Mouse (Mus musculus): ENCODE data around the gene Ncoa1. TPM values are rescaled to one million over a fixed set of nuclear protein-coding genes. Genes with fewer than 3 reads are reported as not detected.

Gene Ncoa1
- polyA plus RNA-seq, 1 experiment from 2014 or later, result 0.76 TPM

DNA sequence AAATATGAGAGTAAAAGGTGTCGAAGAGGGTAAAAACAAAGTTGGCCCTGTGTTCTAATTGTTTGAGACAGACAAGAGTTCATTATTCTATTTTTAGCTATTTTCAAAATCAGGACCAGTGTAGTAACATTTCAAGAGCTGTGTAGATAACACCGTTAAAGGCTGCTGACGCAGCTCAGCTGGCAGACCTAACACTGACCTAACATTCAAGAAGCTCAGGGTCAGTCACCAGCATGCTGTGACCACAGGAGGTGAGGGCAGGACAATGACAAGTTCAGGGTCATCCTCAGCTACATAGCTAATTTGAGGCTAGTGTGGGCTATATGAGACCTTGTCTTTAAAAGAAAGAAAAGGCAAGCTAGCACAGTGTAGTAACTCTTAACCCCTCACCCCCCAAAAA lies 84.9 kb downstream of the Ncoa1 start:
- ATAC-seq (ENCODE audit: low read depth), result no peak
- Histone ChIP-seq H3K27me3 (ENCODE audit: control insufficient read depth, insufficient read depth, low read depth, low read length) (no peaks in the 10 kb centered on the region), H3K4me1 (ENCODE audit: control insufficient read depth, low read depth, low read length) (no peaks in the 10 kb centered on the region), H3K9me3 (replicated peaks; ENCODE audit: control insufficient read depth, low read length) (no peaks in the 10 kb centered on the region), H3K4me2 (ENCODE audit: low read depth, low read length) (no peak overlapping the region), H3K9ac (ENCODE audit: low read depth, low read length) (no peak overlapping the region), H3K36me3 (ENCODE audit: control insufficient read depth, insufficient read depth) (no peaks in the 10 kb centered on the region), H3K4me3 (ENCODE audit: low read depth, low read length) (no peak overlapping the region), H3K27ac (ENCODE audit: low read length) (no peak overlapping the region)
- 57% methylated on average over 3 of the region's 3 CpGs for WGBS (ENCODE audit: insufficient replicate concordance)

DNA sequence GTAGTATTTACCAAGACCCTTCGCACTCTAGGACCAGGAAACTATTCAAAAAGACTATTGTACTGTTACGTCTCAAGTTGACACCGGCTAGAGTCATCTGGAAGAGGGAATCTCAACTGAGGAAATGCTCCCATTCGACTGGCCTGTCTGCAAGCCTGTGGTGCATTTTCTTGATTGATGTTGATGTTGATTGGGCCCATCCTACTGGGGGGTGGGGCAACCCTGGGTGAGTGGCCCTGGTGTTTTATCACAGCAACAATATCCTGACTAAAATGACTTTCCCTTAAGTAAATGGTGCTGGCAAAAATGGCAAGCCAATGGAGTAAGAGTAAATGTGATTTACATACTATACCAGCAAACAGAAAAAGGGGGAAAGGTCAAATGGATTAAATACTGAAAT lies 85.7 kb downstream of the Ncoa1 start:
- Histone ChIP-seq H3K9me3 (replicated peaks; ENCODE audit: control insufficient read depth, low read length) (no peaks in the 10 kb centered on the region), H3K4me2 (ENCODE audit: low read depth, low read length) (no peak overlapping the region), H3K27ac (ENCODE audit: low read length) (no peak overlapping the region), H3K4me3 (ENCODE audit: low read depth, low read length) (no peak overlapping the region), H3K4me1 (ENCODE audit: control insufficient read depth, low read depth, low read length) (no peaks in the 10 kb centered on the region), H3K27me3 (ENCODE audit: control insufficient read depth, insufficient read depth, low read depth, low read length) (no peaks in the 10 kb centered on the region), H3K36me3 (ENCODE audit: control insufficient read depth, insufficient read depth) (no peaks in the 10 kb centered on the region), H3K9ac (ENCODE audit: low read depth, low read length) (no peak overlapping the region)
- WGBS (ENCODE audit: insufficient replicate concordance), result 43% methylated on average over 4 of the region's 4 CpGs
- ATAC-seq (ENCODE audit: low read depth), result no peak

GRCm38 (mm10) chr12:4390721-4391120 lies 86.3 kb downstream of the Ncoa1 start:
- Histone ChIP-seq H3K9ac (ENCODE audit: low read depth, low read length) (no peak overlapping the region), H3K4me1 (ENCODE audit: control insufficient read depth, low read depth, low read length) (no peaks in the 10 kb centered on the region; the same call in 1 of the 2 replicates), H3K36me3 (ENCODE audit: control insufficient read depth, insufficient read depth) (no peaks in the 10 kb centered on the region), H3K4me3 (ENCODE audit: low read depth, low read length) (no peak overlapping the region), H3K27me3 (ENCODE audit: control insufficient read depth, insufficient read depth, low read depth, low read length) (no peaks in the 10 kb centered on the region), H3K9me3 (replicated peaks; ENCODE audit: control insufficient read depth, low read length) (no peaks in the 10 kb centered on the region), H3K4me2 (ENCODE audit: low read depth, low read length) (no peak overlapping the region), H3K27ac (ENCODE audit: low read length) (no peak overlapping the region)
- no peak for ATAC-seq (ENCODE audit: low read depth)
- 57% methylated on average over 5 of the region's 5 CpGs for WGBS (ENCODE audit: insufficient replicate concordance)

DNA sequence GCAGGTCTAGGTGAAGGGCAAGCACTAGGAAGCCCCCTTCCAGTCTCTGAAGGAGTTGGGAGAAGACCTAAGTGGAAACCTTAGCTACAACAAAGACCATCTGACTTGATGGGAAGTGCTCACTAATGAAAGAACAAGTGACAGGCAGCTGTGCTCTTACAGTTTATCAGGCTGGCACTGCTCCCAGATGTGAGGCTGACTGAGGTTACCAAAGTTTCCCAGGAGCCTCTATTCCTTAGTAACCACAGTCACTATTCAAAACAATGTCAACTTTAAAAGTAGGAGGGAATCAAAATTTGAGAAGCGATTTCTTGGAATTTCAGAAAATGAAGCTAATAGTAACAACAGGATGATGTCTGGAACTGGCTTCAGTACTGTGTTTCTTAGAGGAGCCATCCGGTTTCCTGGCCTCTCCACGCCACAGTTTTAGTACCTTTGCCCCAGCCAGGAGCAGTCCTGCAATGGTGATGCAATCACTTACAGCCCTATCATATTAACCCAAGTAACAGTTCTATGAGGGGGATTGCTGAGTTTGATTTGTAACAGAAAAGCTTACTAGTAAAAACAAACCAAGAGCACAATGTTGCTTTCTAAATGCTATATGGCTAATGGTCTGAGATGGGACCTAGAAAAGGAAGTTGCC lies 90.8 kb downstream of the Ncoa1 start:
- Histone ChIP-seq H3K27me3 (ENCODE audit: control insufficient read depth, insufficient read depth, low read depth, low read length) (no peaks in the 10 kb centered on the region), H3K4me3 (ENCODE audit: low read depth, low read length) (no peak overlapping the region), H3K9me3 (replicated peaks; ENCODE audit: control insufficient read depth, low read length) (no peaks in the 10 kb centered on the region), H3K4me1 (ENCODE audit: control insufficient read depth, low read depth, low read length) (no peaks in the 10 kb centered on the region; the same call in 1 of the 2 replicates), H3K27ac (ENCODE audit: low read length) (no peak overlapping the region), H3K4me2 (ENCODE audit: low read depth, low read length) (no peak overlapping the region), H3K9ac (ENCODE audit: low read depth, low read length) (no peak overlapping the region), H3K36me3 (ENCODE audit: control insufficient read depth, insufficient read depth) (no peaks in the 10 kb centered on the region)
- WGBS (ENCODE audit: insufficient replicate concordance), result 63% methylated on average over 3 of the region's 3 CpGs
- ATAC-seq (ENCODE audit: low read depth), result peak; percentile 51; the same call in 1 of the 2 replicates

DNA sequence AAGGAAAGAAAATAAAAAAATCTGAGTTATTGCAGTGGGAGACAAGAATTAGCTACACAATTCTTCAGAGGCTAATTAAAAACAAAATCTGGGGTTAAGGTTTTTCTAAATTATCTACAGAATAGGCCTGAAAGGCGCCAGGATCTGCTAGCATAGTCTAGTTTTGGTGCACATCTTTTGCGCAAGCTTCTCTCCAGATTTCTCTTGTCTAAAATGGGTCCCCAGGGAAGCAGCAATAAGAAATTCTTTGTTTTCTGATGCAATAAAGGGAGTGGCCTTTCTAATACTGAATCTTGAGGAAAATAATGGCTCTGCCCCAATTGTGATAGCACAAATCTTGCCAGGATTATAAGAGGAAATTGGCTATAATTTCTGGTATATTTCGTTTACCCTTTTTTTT lies 93.9 kb downstream of the Ncoa1 start:
- Histone ChIP-seq H3K4me1 (ENCODE audit: control insufficient read depth, low read depth, low read length) (no peaks in the 10 kb centered on the region; the same call in 1 of the 2 replicates), H3K4me2 (ENCODE audit: low read depth, low read length) (no peak overlapping the region), H3K27me3 (ENCODE audit: control insufficient read depth, insufficient read depth, low read depth, low read length) (no peaks in the 10 kb centered on the region), H3K9ac (ENCODE audit: low read depth, low read length) (no peak overlapping the region), H3K27ac (ENCODE audit: low read length) (no peak overlapping the region), H3K36me3 (ENCODE audit: control insufficient read depth, insufficient read depth) (no peaks in the 10 kb centered on the region), H3K9me3 (replicated peaks; ENCODE audit: control insufficient read depth, low read length) (no peaks in the 10 kb centered on the region), H3K4me3 (ENCODE audit: low read depth, low read length) (no peak overlapping the region)
- ATAC-seq (ENCODE audit: low read depth), result no peak
- 58% methylated on average over 3 of the region's 3 CpGs for WGBS (ENCODE audit: insufficient replicate concordance)

DNA sequence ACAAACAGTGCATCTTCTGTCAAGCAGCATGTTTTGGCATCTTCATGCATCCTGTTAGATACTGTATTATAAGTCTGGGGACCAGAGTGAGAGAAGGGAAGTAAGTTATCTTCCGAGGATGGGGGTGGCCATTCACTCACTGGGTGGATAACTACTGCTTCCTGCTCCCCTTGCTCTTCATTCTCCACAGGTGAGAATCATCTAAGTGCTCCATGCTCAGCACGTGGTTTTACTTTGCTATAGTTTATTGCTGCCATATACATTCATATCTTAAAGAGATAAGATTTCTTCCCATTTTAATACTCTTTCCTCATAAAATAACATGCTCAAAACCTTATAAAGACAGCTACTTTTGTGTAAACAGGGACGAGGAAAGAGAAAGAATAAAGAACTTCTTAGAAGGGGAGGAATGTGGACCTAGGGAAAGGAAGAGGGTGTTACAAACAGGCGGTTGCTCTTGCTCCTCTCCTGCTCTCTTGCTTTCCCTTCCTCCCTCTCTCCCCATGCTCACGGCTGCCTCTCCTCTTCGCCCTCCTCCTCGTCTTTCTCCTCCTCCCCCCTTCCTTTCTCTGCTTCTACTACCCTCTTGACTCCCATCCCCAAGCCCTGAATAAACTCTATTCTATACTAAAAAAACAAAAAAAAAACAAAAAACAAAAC lies 97.6 kb downstream of the Ncoa1 start:
- no peak overlapping the region for H3K4me2 ChIP-seq (ENCODE audit: low read depth, low read length)

DNA sequence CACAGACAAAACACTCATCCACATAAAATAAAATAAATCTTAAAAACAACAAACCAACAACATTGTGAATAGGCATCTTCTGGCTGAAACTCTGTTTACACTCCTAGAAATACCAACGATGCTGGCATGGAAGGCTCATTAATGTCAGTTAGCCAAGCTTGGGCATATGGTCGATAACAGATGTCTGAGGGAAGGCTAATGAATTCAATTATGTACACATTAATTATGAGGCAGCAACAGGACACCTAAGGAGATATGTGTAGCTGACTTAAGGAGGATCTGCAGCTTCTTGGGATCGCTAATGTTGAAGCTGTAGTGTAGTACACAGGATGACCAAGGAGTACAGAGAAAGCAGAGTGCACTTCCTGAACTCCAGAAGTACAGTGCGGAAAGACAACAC lies 100.5 kb downstream of the Ncoa1 start:
- no peak overlapping the region for H3K4me2 ChIP-seq (ENCODE audit: low read depth, low read length)
- no peaks in the 10 kb centered on the region for H3K36me3 ChIP-seq (ENCODE audit: control insufficient read depth, insufficient read depth)
- no peaks in the 10 kb centered on the region for H3K27me3 ChIP-seq (ENCODE audit: control insufficient read depth, insufficient read depth, low read depth, low read length)
- H3K9me3 ChIP-seq (replicated peaks; ENCODE audit: control insufficient read depth, low read length), result no peaks in the 10 kb centered on the region
- no peak for ATAC-seq (ENCODE audit: low read depth)
- H3K9ac ChIP-seq (ENCODE audit: low read depth, low read length), result no peak overlapping the region
- WGBS (ENCODE audit: insufficient replicate concordance), result 68% methylated on average over 4 of the region's 4 CpGs
- no peak overlapping the region for H3K4me3 ChIP-seq (ENCODE audit: low read depth, low read length)
- no peak overlapping the region for H3K27ac ChIP-seq (ENCODE audit: low read length)
- no peaks in the 10 kb centered on the region for H3K4me1 ChIP-seq (ENCODE audit: control insufficient read depth, low read depth, low read length)

More for the DNA sequence above, 97.6 kb downstream of the Ncoa1 start:
- H3K9me3 ChIP-seq (replicated peaks; ENCODE audit: control insufficient read depth, low read length), result no peaks in the 10 kb centered on the region
- no peaks in the 10 kb centered on the region for H3K4me1 ChIP-seq (ENCODE audit: control insufficient read depth, low read depth, low read length)
- no peaks in the 10 kb centered on the region for H3K36me3 ChIP-seq (ENCODE audit: control insufficient read depth, insufficient read depth)
- H3K9ac ChIP-seq (ENCODE audit: low read depth, low read length), result no peak overlapping the region
- no peak for ATAC-seq (ENCODE audit: low read depth)
- H3K27me3 ChIP-seq (ENCODE audit: control insufficient read depth, insufficient read depth, low read depth, low read length), result no peaks in the 10 kb centered on the region
- no peak overlapping the region for H3K27ac ChIP-seq (ENCODE audit: low read length)
- no peak overlapping the region for H3K4me3 ChIP-seq (ENCODE audit: low read depth, low read length)
- WGBS (ENCODE audit: insufficient replicate concordance), result 43% methylated on average over 7 of the region's 7 CpGs

- WGBS (ENCODE audit: insufficient replicate concordance), result 72% methylated on average over 6 of the region's 6 CpGs
- H3K36me3 ChIP-seq (ENCODE audit: control insufficient read depth, insufficient read depth), result no peaks in the 10 kb centered on the region
- no peaks in the 10 kb centered on the region for H3K27me3 ChIP-seq (ENCODE audit: control insufficient read depth, insufficient read depth, low read depth, low read length)
- no peaks in the 10 kb centered on the region for H3K9me3 ChIP-seq (replicated peaks; ENCODE audit: control insufficient read depth, low read length)
- H3K4me1 ChIP-seq (ENCODE audit: control insufficient read depth, low read depth, low read length), result no peaks in the 10 kb centered on the region
- H3K9ac ChIP-seq (ENCODE audit: low read depth, low read length), result no peak overlapping the region
- ATAC-seq (ENCODE audit: low read depth), result no peak
- H3K27ac ChIP-seq (ENCODE audit: low read length), result no peak overlapping the region
- H3K4me2 ChIP-seq (ENCODE audit: low read depth, low read length), result no peak overlapping the region
- H3K4me3 ChIP-seq (ENCODE audit: low read depth, low read length), result no peak overlapping the region
These were observed 102.0 kb downstream of the Ncoa1 start for GRCm38 (mm10) chr12:4374816-4375493.

- Histone ChIP-seq H3K9me3 (replicated peaks; ENCODE audit: control insufficient read depth, low read length) (no peaks in the 10 kb centered on the region), H3K4me3 (ENCODE audit: low read depth, low read length) (no peak overlapping the region), H3K9ac (ENCODE audit: low read depth, low read length) (no peak overlapping the region), H3K4me2 (ENCODE audit: low read depth, low read length) (no peak overlapping the region), H3K27ac (ENCODE audit: low read length) (no peak overlapping the region), H3K36me3 (ENCODE audit: control insufficient read depth, insufficient read depth) (no peaks in the 10 kb centered on the region), H3K4me1 (ENCODE audit: control insufficient read depth, low read depth, low read length) (no peaks in the 10 kb centered on the region), H3K27me3 (ENCODE audit: control insufficient read depth, insufficient read depth, low read depth, low read length) (no peaks in the 10 kb centered on the region)
- ATAC-seq (ENCODE audit: low read depth), result no peak
- 50% methylated on average over 1 of the region's 1 CpGs for WGBS (ENCODE audit: insufficient replicate concordance)
These were observed 105.6 kb downstream of the Ncoa1 start for GRCm38 (mm10) chr12:4371406-4371805.
